Mouse (Mus musculus): ENCODE measurements around the gene Rtl10. TPM values are rescaled to one million over a fixed set of nuclear protein-coding genes. Genes with fewer than 3 reads are reported as not detected.

Rtl10 gene
- polyA plus RNA-seq, 1 experiment from 2014 or later: 4.5 TPM

DNA sequence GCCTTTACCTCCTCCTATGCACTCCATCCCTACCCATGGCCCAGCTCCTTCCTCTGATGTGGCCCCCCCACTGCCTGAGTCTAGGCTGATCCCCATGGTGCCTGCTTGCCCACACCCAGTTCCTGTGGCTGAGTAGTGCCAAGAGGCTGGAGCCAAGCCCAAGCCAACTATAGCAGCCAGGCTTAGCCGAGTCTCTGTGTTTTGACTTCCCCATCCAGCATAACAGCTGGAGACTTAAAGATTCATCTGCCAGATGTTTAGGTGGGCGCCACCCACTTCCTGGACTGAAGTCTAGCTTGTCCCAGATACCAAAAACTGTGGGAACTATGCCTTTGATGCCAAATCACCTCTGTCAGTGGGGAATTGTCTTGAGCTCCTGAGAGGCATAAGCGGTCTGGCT, 34.4 kb upstream of the Rtl10 start:
- H3K27me3 ChIP-seq: 0 out of 2 replicates have a peak, but pooled peaks cover 16% of the 10 kb centered on the region
- H3K27ac ChIP-seq (replicated peaks): no peak overlapping the region
- H3K36me3 ChIP-seq: peaks cover 6% of the 10 kb centered on the region
- no peak overlapping the region for H3K4me3 ChIP-seq
- 76% methylated on average over 3 of the region's 3 CpGs for WGBS
- ATAC-seq (ENCODE audit: low read depth): no peak
- H3K9me3 ChIP-seq: no peaks in the 10 kb centered on the region
- H3K4me1 ChIP-seq (replicated peaks): peaks cover 18% of the 10 kb centered on the region
- no peak overlapping the region for H3K9ac ChIP-seq
- H3K4me2 ChIP-seq: no peak overlapping the region

DNA sequence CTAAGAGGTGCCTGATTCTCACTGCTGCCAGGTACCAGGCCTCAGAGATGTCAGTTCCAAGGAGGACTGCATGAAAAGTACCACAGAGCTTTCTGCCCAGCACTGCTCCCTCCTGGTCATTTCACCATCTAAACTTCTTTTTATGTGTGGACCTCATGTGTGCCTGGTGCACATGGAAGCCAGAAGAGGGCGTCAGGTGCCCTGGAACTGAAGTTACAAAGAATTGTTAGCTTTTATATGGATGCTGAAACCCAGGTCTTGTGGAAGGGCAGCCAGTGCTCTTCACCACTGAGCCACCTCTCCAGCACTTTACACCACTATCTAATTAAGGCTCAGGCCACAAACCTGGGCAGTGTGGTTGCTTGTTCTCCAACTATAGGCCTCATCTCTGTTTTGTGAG, 27.9 kb upstream of the Rtl10 start:
- peaks cover 5% of the 10 kb centered on the region; the same call in 1 of the 2 replicates for H3K4me1 ChIP-seq (replicated peaks)
- 40% methylated on average over 1 of the region's 1 CpGs for WGBS
- H3K4me2 ChIP-seq: no peak overlapping the region
- peaks cover 21% of the 10 kb centered on the region for H3K36me3 ChIP-seq
- H3K9ac ChIP-seq: no peak overlapping the region
- no peak overlapping the region for H3K27ac ChIP-seq (replicated peaks)
- H3K9me3 ChIP-seq: no peaks in the 10 kb centered on the region
- no peak overlapping the region for H3K4me3 ChIP-seq
- no peaks in the 10 kb centered on the region for H3K27me3 ChIP-seq
- no peak for ATAC-seq (ENCODE audit: low read depth)

DNA sequence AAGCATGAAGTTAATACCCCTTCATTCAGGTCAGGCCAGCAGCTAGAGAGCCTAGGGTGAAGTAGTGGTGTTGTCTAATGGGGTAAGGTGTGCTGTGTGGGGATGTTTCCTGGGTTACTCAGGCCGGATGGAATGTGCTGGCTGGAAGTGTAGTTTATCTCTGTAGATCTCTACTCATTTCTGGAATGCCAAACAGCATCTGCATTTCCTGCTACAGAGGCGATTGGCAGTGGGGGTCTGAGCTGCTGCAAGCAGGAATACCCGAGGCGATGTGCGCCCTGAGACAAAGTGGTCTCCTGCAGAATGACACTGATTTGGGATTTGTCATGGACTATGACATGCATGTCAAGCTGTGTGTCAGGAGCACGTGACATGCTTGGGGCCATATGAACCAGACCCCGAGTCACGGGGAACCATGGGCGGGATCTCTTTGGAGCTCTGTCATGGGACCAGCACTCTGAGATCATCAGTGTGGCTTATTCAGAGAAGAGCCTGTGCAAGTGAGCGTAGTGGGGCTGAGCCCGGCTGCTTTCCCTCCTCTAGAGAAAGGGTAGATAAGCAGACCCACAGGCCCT, 27.2 kb upstream of the Rtl10 start:
- no peak overlapping the region for H3K9ac ChIP-seq
- no peaks in the 10 kb centered on the region for H3K9me3 ChIP-seq
- no peaks in the 10 kb centered on the region for H3K27me3 ChIP-seq
- no peak for ATAC-seq (ENCODE audit: low read depth)
- H3K36me3 ChIP-seq: peaks cover 21% of the 10 kb centered on the region
- no peak overlapping the region for H3K4me3 ChIP-seq
- no peak overlapping the region for H3K27ac ChIP-seq (replicated peaks)
- 85% methylated on average over 11 of the region's 11 CpGs for WGBS
- no peak overlapping the region for H3K4me2 ChIP-seq
- peaks cover 5% of the 10 kb centered on the region; the same call in 1 of the 2 replicates for H3K4me1 ChIP-seq (replicated peaks)

DNA sequence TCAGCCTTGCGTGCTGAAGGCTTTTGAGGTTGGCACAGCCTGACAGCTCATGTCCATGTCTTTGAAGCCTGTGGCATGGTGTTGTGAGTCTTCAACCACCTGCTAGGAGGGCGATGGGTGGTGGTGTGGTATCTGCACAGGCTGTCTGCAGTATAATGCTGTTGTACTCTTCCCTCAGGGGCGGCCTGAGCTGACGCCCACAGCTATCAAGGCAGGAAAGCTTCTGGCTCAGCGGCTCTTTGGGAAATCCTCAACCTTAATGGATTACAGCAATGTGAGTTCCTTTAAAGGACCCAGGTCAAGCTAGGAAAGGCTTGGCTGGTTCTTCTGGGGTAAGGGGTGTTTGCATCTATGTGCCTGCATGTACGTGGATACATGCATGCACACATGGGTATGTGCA, 26.7 kb upstream of the Rtl10 start:
- 80% methylated on average over 6 of the region's 6 CpGs for WGBS
- peaks cover 5% of the 10 kb centered on the region; the same call in 1 of the 2 replicates for H3K4me1 ChIP-seq (replicated peaks)
- peaks cover 21% of the 10 kb centered on the region for H3K36me3 ChIP-seq
- H3K9me3 ChIP-seq: no peaks in the 10 kb centered on the region
- H3K4me3 ChIP-seq: no peak overlapping the region
- no peak for ATAC-seq (ENCODE audit: low read depth)
- no peak overlapping the region for H3K4me2 ChIP-seq
- H3K27ac ChIP-seq (replicated peaks): no peak overlapping the region
- H3K27me3 ChIP-seq: no peaks in the 10 kb centered on the region
- no peak overlapping the region for H3K9ac ChIP-seq

DNA sequence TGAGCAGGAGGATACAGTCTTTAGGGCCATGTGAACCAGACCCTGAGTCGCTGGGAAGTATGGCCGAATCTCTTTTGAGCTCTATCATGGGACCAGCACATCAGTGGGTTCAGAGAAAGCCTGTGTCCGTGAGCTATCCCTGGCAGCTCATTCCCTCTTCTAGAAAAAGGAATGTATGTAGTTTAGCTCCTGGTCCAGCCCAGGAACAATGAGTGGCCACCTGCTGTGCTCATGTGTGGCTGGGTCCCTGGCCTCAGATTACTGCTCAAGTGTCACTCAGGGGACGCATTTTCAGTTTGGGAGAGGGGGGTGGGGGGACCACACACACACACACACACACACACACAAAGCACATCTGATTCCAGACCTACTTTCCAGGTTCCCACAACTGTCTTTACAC, 26.3 kb upstream of the Rtl10 start:
- H3K36me3 ChIP-seq: peaks cover 21% of the 10 kb centered on the region
- H3K4me1 ChIP-seq (replicated peaks): peaks cover 5% of the 10 kb centered on the region; the same call in 1 of the 2 replicates
- H3K4me2 ChIP-seq: no peak overlapping the region
- H3K27me3 ChIP-seq: no peaks in the 10 kb centered on the region
- 63% methylated on average over 4 of the region's 4 CpGs for WGBS
- no peak for ATAC-seq (ENCODE audit: low read depth)
- H3K27ac ChIP-seq (replicated peaks): no peak overlapping the region
- no peaks in the 10 kb centered on the region for H3K9me3 ChIP-seq
- H3K4me3 ChIP-seq: no peak overlapping the region
- no peak overlapping the region for H3K9ac ChIP-seq

DNA sequence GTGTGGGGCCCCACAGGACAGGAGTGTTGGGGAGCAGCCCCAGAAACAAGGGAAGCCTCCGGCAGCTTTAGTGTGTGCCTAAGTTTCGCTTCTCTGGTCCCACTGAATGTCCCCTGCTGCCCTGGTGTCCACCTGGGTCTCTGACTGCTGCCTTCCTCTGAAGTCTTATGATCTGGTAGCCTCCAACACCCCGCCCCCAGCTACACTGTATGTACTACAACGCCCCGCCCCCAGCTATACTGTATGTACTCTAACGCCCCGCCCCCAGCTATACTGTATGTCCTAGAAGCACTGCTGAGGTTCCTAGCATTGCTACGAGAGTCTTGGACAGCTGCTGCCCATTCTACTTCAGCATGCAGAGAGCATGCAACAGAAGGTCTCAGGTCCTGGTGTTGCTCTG, 25.7 kb upstream of the Rtl10 start:
- Histone ChIP-seq H3K27ac (replicated peaks) (no peak overlapping the region), H3K36me3 (peaks cover 21% of the 10 kb centered on the region), H3K9me3 (no peaks in the 10 kb centered on the region), H3K4me1 (replicated peaks) (peaks cover 5% of the 10 kb centered on the region; the same call in 1 of the 2 replicates), H3K9ac (no peak overlapping the region), H3K27me3 (no peaks in the 10 kb centered on the region), H3K4me2 (no peak overlapping the region), H3K4me3 (no peak overlapping the region)
- 94% methylated on average over 8 of the region's 8 CpGs for WGBS
- no peak for ATAC-seq (ENCODE audit: low read depth)

DNA sequence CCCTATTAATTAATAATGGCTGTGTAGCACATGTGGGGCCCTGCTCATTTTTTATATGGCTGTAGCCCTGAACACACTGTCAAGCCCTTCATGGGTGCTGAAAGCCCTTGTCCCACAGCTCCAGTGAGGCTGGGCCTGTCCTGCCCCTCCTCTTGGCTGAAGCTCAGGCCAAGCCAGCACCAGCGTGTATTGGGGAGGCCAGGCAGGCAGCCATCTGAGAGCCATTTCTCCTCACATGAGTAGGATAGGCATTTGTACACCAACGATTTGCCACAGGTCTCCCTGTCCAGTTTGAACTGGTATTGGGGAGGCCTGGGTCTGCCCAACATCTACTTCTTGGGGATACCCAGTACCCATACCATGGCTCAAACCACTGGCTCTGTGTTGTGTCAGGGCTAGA, 24.7 kb upstream of the Rtl10 start:
- no peak overlapping the region for H3K9ac ChIP-seq
- no peak overlapping the region for H3K4me3 ChIP-seq
- H3K9me3 ChIP-seq: no peaks in the 10 kb centered on the region
- no peak for ATAC-seq (ENCODE audit: low read depth)
- WGBS: 80% methylated on average over 2 of the region's 2 CpGs
- peaks cover 5% of the 10 kb centered on the region; the same call in 1 of the 2 replicates for H3K4me1 ChIP-seq (replicated peaks)
- no peaks in the 10 kb centered on the region for H3K27me3 ChIP-seq
- H3K4me2 ChIP-seq: no peak overlapping the region
- H3K36me3 ChIP-seq: peaks cover 17% of the 10 kb centered on the region
- H3K27ac ChIP-seq (replicated peaks): no peak overlapping the region

DNA sequence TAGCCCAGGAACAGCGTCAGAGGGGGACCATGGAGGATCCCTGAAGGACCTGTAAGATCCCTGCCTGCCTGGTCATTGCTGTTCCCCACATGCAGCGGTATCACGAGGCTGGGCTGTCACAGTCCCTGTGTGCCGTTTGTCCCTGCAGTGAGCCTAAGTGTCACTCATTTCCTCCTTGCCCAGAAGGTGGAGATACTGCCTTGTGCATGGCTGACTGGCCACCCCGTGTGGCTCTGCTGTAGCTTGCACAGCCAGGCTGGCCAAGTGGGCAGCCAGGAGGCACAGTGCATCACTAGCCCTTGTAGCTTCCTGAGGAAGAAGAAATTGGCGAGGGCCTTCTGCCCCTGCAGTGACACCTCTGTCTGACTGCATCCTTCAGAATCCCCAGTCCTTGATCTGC, 20.7 kb upstream of the Rtl10 start:
- H3K36me3 ChIP-seq: peaks cover 9% of the 10 kb centered on the region; the same call in 1 of the 2 replicates
- H3K4me2 ChIP-seq: no peak overlapping the region
- WGBS: 72% methylated on average over 6 of the region's 6 CpGs
- no peak for ATAC-seq (ENCODE audit: low read depth)
- no peaks in the 10 kb centered on the region; the same call in 1 of the 2 replicates for H3K27me3 ChIP-seq
- H3K9ac ChIP-seq: no peak overlapping the region
- H3K4me3 ChIP-seq: no peak overlapping the region
- no peak overlapping the region for H3K27ac ChIP-seq (replicated peaks)
- no peaks in the 10 kb centered on the region for H3K4me1 ChIP-seq (replicated peaks)
- H3K9me3 ChIP-seq: no peaks in the 10 kb centered on the region

DNA sequence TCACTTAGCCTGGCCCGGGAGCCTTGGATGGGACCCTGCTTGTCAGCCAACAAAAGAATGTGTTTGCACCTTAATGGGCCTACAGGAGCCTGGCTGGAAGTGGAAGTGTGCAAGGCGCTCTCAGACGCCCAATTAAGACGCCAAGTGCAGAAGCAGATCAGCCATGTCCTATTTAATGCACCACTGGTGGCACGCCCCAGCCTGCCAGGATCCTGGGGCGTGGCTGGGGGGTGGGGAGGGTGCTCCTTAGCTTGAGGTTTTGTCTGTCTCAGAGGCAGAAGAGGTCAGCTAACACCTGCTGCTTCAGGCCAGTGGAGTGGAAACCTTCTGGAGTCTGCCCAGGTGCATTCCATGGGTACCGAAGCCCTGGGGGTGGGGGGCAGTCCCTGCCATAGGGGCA, 19.0 kb upstream of the Rtl10 start:
- no peak for ATAC-seq (ENCODE audit: low read depth)
- Histone ChIP-seq H3K4me3 (no peak overlapping the region), H3K9ac (no peak overlapping the region), H3K4me1 (replicated peaks) (peaks cover 14% of the 10 kb centered on the region), H3K4me2 (no peak overlapping the region), H3K27me3 (no peaks in the 10 kb centered on the region; the same call in 1 of the 2 replicates), H3K27ac (replicated peaks) (no peak overlapping the region), H3K36me3 (peaks cover 7% of the 10 kb centered on the region; the same call in 1 of the 2 replicates), H3K9me3 (no peaks in the 10 kb centered on the region)
- WGBS: 47% methylated on average over 7 of the region's 7 CpGs

DNA sequence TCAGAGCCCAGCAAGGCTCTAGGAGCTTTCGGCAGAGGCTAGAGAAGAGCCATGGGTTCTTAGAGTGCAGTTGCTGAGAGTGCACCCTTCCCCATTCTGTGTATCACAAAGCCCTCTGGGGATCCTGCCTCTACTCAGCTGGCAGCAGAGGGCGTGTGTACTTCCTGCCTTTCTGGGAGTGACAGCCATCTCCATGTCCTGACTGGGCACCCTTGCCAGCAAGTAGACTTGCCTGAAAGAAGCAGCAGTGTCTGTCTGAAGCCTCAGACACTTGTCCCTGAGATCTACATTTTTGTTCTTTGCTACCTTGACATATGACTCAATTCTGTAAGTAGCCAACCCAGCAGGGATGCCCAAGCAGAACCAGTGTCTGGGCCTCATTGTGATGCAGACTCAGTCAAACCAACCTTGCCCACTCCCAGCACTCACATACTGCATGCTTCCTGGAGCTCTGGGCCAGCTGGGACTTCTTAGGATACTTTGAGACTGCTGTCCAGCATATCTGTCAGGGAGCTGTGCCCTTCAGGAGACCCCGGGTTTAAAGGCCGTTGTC, 17.7 kb upstream of the Rtl10 start:
- Histone ChIP-seq H3K4me1 (replicated peaks) (peaks cover 20% of the 10 kb centered on the region), H3K4me3 (no peak overlapping the region), H3K9ac (no peak overlapping the region), H3K36me3 (no peaks in the 10 kb centered on the region), H3K27ac (replicated peaks) (no peak overlapping the region), H3K4me2 (no peak overlapping the region), H3K9me3 (no peaks in the 10 kb centered on the region), H3K27me3 (no peaks in the 10 kb centered on the region; the same call in 1 of the 2 replicates)
- WGBS: 56% methylated on average over 4 of the region's 4 CpGs
- ATAC-seq (ENCODE audit: low read depth): no peak

DNA sequence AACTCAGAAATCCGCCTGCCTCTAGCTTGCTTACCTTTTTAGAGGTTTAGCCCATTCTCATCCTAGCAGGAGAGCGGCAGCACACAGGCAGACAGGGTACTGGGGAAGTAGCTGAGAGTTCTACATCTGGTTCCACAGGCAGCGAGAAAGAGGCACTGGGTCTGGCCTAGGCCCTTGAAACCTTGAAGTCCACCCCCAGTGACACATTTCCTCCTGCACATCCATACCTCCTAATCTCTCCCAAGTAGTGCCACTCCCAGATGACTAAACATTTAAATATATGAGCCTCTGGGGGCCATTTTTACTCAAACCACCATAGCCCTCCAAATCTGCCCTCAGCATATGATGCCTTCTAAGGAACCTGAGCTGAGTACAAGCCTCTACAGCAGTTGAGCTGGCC, 16.3 kb upstream of the Rtl10 start:
- 94% methylated on average over 3 of the region's 3 CpGs for WGBS

DNA sequence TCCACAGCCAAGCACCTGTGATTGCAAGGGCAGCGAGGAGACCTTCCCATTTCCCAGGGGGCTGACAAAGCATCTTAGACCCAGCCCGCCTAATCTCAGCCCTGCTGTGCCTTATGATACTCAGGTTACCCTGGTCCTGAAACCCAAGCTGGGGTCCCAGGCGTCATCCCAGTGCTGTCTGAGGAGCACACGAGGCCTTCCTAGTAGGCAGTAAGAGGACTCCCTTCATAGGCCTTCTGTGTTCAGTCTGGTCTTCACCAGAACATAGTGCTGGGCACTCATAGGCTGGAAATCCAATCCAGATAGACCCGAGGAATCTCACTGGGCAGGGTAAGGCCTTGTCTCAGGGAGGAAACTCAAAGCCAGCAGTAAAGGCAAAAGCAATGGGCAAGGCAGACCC, 14.9 kb upstream of the Rtl10 start:
- no peaks in the 10 kb centered on the region; the same call in 1 of the 2 replicates for H3K27me3 ChIP-seq
- no peaks in the 10 kb centered on the region for H3K9me3 ChIP-seq
- no peak overlapping the region for H3K4me2 ChIP-seq
- no peak overlapping the region for H3K27ac ChIP-seq (replicated peaks)
- no peak for ATAC-seq (ENCODE audit: low read depth)
- H3K9ac ChIP-seq: no peak overlapping the region
- H3K4me3 ChIP-seq: no peak overlapping the region
- peaks cover 20% of the 10 kb centered on the region for H3K4me1 ChIP-seq (replicated peaks)
- H3K36me3 ChIP-seq: no peaks in the 10 kb centered on the region
- WGBS: 67% methylated on average over 5 of the region's 5 CpGs

More for the DNA sequence above, 16.3 kb upstream of the Rtl10 start:
- Histone ChIP-seq H3K27me3 (no peaks in the 10 kb centered on the region; the same call in 1 of the 2 replicates), H3K9me3 (no peaks in the 10 kb centered on the region), H3K9ac (no peak overlapping the region), H3K4me1 (replicated peaks) (peaks cover 20% of the 10 kb centered on the region), H3K36me3 (no peaks in the 10 kb centered on the region), H3K27ac (replicated peaks) (no peak overlapping the region), H3K4me2 (no peak overlapping the region), H3K4me3 (no peak overlapping the region)
- ATAC-seq (ENCODE audit: low read depth): no peak

DNA sequence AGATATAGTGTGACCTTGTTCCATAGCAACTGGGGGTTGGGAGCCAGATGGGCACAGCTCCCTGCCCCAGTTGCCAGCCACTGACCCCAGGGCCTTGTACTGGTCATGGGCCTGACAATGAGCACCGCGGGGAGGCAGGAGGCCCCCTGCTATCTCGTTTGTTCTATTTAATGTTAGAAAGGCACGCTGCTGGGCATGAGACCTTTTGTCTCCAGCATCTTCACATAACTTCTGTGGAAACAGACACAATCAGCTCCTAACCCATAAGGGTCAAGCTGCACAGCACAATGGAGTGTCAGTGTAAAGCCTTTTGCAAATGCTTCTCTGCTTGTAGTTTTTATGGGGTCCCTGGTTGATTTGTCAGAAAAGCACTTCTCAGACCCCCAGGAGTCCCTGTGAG, 14.3 kb upstream of the Rtl10 start:
- Histone ChIP-seq H3K4me3 (no peak overlapping the region), H3K36me3 (no peaks in the 10 kb centered on the region), H3K9ac (no peak overlapping the region), H3K4me2 (no peak overlapping the region), H3K27ac (replicated peaks) (no peak overlapping the region), H3K9me3 (no peaks in the 10 kb centered on the region), H3K4me1 (replicated peaks) (peaks cover 20% of the 10 kb centered on the region), H3K27me3 (no peaks in the 10 kb centered on the region; the same call in 1 of the 2 replicates)
- no peak for ATAC-seq (ENCODE audit: low read depth)
- 9% methylated on average over 4 of the region's 4 CpGs for WGBS
